Mouse (Mus musculus) urinary bladder, postnatal 10 days (tissue): ENCODE data around the gene Zdhhc22.

Source experiments
- DNase-seq: peaks from one replicate; pipeline ENCODE4 v3.0.0; 2022; ENCODE audit warnings: low spot score

Gene Zdhhc22

DNA sequence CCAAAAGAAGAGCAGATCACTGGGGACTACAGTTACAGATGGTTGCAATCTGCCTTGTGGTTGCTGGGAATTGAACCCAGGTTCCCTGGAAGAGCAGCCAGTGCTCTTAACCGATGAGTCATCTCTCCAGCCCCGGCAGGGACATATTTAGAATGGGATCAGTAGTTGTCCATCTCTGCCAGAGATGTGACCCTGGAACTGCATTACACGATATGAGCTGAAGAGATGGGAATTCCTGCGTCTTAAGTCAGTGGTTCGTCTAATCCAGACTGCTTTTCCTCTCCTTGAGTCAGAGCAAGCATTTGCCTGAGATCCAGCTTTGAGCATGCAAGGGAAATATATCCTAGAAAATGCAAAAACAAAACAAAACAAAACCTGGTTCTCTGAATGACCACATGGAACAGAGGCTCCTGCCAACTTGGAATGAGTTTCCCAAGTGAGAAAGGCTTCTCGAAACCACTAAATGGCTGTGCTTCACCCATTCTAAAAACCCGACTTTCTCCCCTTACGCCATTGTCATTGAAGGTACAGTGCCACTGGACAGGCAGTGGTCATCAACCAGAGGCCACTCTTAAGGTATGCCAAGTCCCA is 54.4 kb downstream of the Zdhhc22 start:
- no peak for DNase-seq

DNA sequence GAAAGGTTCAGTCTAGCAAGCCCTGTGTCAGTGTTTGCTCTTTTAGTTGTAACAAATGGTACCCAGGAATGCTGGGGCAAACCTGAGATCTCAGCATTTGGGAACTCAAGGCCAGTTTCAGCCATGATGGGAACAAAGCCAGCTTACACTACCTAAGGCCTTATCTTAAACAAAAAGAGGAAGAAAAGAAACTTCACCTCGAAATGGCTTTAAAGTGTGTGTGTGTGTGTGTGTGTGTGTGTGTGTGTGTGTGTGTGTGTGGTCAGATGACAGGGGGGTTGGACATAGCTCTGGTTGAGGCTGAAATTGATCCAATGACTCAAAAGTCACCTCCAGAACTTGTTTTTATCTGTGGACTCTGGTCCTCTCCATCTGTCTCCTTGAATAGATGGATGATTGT is 55.5 kb downstream of the Zdhhc22 start:
- no peak for DNase-seq

GRCm38 (mm10) chr12:86932575-86932952 is 57.7 kb downstream of the Zdhhc22 start:
- no peak for DNase-seq

- no peak for DNase-seq
These were observed 58.2 kb downstream of the Zdhhc22 start for GRCm38 (mm10) chr12:86931919-86932574.

- no peak for DNase-seq
These were observed 59.1 kb downstream of the Zdhhc22 start for GRCm38 (mm10) chr12:86930934-86931729.
